Comparison of ENCODE assay signal across 25 mouse cellular contexts in the genomic region with DNA sequence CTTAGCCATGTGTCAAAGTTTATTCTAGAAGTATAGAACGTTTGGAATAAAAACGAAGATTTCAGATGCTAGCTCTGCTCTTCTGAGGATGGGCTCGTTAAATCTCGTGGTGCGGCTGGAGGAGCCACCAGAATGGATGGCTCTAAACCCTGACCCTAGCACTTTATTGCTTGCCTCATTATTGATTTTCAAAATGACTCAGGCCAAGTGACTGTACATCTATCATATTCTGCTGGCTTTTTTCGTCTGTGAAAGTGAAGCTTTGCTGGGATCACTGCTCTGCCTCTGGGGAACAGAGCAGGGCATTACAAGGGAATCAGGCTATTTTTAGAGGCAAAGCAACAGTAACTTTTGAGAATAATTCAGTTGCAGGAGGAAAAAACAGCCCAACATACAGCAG. TPM values are rescaled to one million over a fixed set of nuclear protein-coding genes. Genes with fewer than 3 reads are reported as not detected.
DNase-seq lines count a peak whose midpoint lies in the region; ATAC-seq lines count a peak whose summit lies in the region.
"Had no signal": no experiment of that assay in that cellular context is flagged by ENCODE, and none has a peak within 500 bp of the region (broad histone marks: within the 10 kb centered on the region; RNA-seq: fewer than 3 reads in every experiment).

No protein-coding gene starts in this region.

- H3K4me1 ChIP-seq in heart, embryonic 12.5 days (replicated peaks) = peaks cover 39% of the 10 kb centered on the region
- no peaks in the 10 kb centered on the region for H3K4me1 ChIP-seq in midbrain, embryonic 11.5 days (ENCODE audit: control insufficient read depth, insufficient read depth, low read length)
- H3K4me1 ChIP-seq in midbrain, embryonic 16.5 days (ENCODE audit: control insufficient read depth, insufficient read depth, low read length) = peaks cover 5% of the 10 kb centered on the region; the same call in 1 of the 2 replicates
- H3K4me1 ChIP-seq: forebrain, embryonic 10.5 days; midbrain, embryonic 15.5 days had no signal

- ATAC-seq in heart, embryonic 12.5 days (ENCODE audit: insufficient number of reproducible peaks, low FRiP score) = no peak
- no peak for ATAC-seq in midbrain, embryonic 11.5 days (ENCODE audit: low FRiP score)
- no peak for ATAC-seq in midbrain, embryonic 16.5 days
- ATAC-seq: activated CD4-positive, CD25-positive, alpha-beta regulatory T cell, adult 4 months; hindbrain, embryonic 16.5 days; midbrain, embryonic 15.5 days had no signal

- no peak overlapping the region for H3K4me3 ChIP-seq in heart, embryonic 12.5 days
- H3K4me3 ChIP-seq in midbrain, embryonic 11.5 days (ENCODE audit: low read depth, low read length) = no peak overlapping the region
- H3K4me3 ChIP-seq in midbrain, embryonic 16.5 days (ENCODE audit: low read depth, low read length) = no peak overlapping the region
- H3K4me3 ChIP-seq: forebrain, embryonic 10.5 days; megakaryocyte, embryonic 14.5 days; midbrain, embryonic 15.5 days had no signal

- peak; percentile 38 for DNase-seq in adrenal gland, adult 2 months
- no peak for DNase-seq in adrenal gland, adult 18-20 months (ENCODE audit: low spot score in 2 of 2)
- no peak for DNase-seq in heart, postnatal 36 days
- peak; percentile 81 for DNase-seq in midbrain, embryonic 11.5 days (ENCODE audit: low spot score, missing footprints)
- DNase-seq in cerebellum, adult 9-10 months = no peak
- no peak for DNase-seq in right cerebral cortex, adult 18-20 months
- DNase-seq: adrenal gland, postnatal 36 days; cerebellum, adult 18-20 months; cerebellum, postnatal 36 days; gastrocnemius, postnatal 10 days; kidney, adult 18-20 months; kidney, postnatal 14 days; left cerebral cortex, postnatal 4 days; lung, adult 18-20 months; lung, postnatal 14 days; right cerebral cortex, postnatal 4 days; thymus, postnatal 14 days had no signal

- H3K9me3 ChIP-seq in heart, embryonic 12.5 days (replicated peaks) = no peaks in the 10 kb centered on the region
- no peaks in the 10 kb centered on the region for H3K9me3 ChIP-seq in midbrain, embryonic 11.5 days (ENCODE audit: control insufficient read depth, low read length)
- no peaks in the 10 kb centered on the region for H3K9me3 ChIP-seq in midbrain, embryonic 16.5 days (replicated peaks; ENCODE audit: control insufficient read depth, low read length, poor library complexity, severe bottlenecking)
- H3K9me3 ChIP-seq: forebrain, embryonic 10.5 days; megakaryocyte, embryonic 14.5 days; midbrain, embryonic 15.5 days had no signal

- H3K4me2 ChIP-seq in heart, embryonic 12.5 days = peak overlapping the region; percentile 25
- no peak overlapping the region for H3K4me2 ChIP-seq in midbrain, embryonic 11.5 days
- H3K4me2 ChIP-seq in midbrain, embryonic 16.5 days (ENCODE audit: low read length) = no peak overlapping the region
- H3K4me2 ChIP-seq: liver, embryonic 11.5 days; midbrain, embryonic 15.5 days had no signal

- intact Hi-C loops in heart, postnatal 36 days (cut with DNase I) = no loop called here

- H3K27ac ChIP-seq in heart, embryonic 12.5 days (ENCODE audit: poor library complexity, severe bottlenecking) = peak overlapping the region; percentile 67
- no peak overlapping the region for H3K27ac ChIP-seq in midbrain, embryonic 11.5 days (ENCODE audit: low read depth, low read length)
- no peak overlapping the region for H3K27ac ChIP-seq in midbrain, embryonic 16.5 days (ENCODE audit: low read length)
- H3K27ac ChIP-seq: forebrain, embryonic 10.5 days; midbrain, embryonic 15.5 days had no signal

- no peaks in the 10 kb centered on the region for H3K36me3 ChIP-seq in heart, embryonic 12.5 days
- H3K36me3 ChIP-seq in midbrain, embryonic 11.5 days (ENCODE audit: control insufficient read depth, insufficient read depth, low read length) = no peaks in the 10 kb centered on the region
- H3K36me3 ChIP-seq in midbrain, embryonic 16.5 days (ENCODE audit: control insufficient read depth, insufficient read depth, low read length) = no peaks in the 10 kb centered on the region
- H3K36me3 ChIP-seq: forebrain, embryonic 10.5 days; midbrain, embryonic 15.5 days had no signal

- H3K27me3 ChIP-seq in heart, embryonic 12.5 days (replicated peaks) = no peaks in the 10 kb centered on the region
- no peaks in the 10 kb centered on the region for H3K27me3 ChIP-seq in midbrain, embryonic 11.5 days (ENCODE audit: control insufficient read depth, insufficient read depth, low read length)
- H3K27me3 ChIP-seq in midbrain, embryonic 16.5 days (ENCODE audit: control insufficient read depth, insufficient read depth, low read depth, low read length) = no peaks in the 10 kb centered on the region
- H3K27me3 ChIP-seq: megakaryocyte, embryonic 14.5 days; midbrain, embryonic 15.5 days had no signal

- no peak overlapping the region for H3K9ac ChIP-seq in heart, embryonic 12.5 days
- H3K9ac ChIP-seq in midbrain, embryonic 11.5 days (ENCODE audit: low read length) = no peak overlapping the region
- no peak overlapping the region for H3K9ac ChIP-seq in midbrain, embryonic 16.5 days (ENCODE audit: low read depth, low read length)
- H3K9ac ChIP-seq: midbrain, embryonic 15.5 days had no signal

- WGBS in heart, embryonic 12.5 days = 57% methylated on average over 6 of the region's 6 CpGs
- 81% methylated on average over 6 of the region's 6 CpGs for WGBS in midbrain, embryonic 11.5 days
- WGBS in midbrain, embryonic 16.5 days = 66% methylated on average over 6 of the region's 6 CpGs

RNA-seq across cellular contexts. Expression of gene Hivep2, which starts 10.4 kb away (rescaled TPM):
- total RNA-seq in adrenal gland, adult 2 months (2021) = 10 to 100 TPM; 27.9 to 46.0 TPM
- 4.8 and 5.5 TPM in 2 replicates for polyA plus RNA-seq in adrenal gland, adult 2 months (2012; rRNA removed)
- 10 to 100 TPM; 24.1 to 35.6 TPM for total RNA-seq in adrenal gland, adult 18-20 months (2021)
- 5.3 and 5.8 TPM in 2 replicates for polyA plus RNA-seq in heart, embryonic 12.5 days (2016; fragmentation: Nextera tagmentation; extraction: Ambion mirVana)
- 10 to 100 TPM; 23.5 to 25.2 TPM for total RNA-seq in heart, postnatal 36 days (2021)
- polyA plus RNA-seq in midbrain, embryonic 11.5 days (2014; fragmentation: Nextera tagmentation; extraction: Ambion mirVana) = 5.4 and 6.5 TPM in 2 replicates
- polyA plus RNA-seq in midbrain, embryonic 16.5 days (2015; fragmentation: Nextera tagmentation; extraction: Ambion mirVana) = 10.7 and 11.0 TPM in 2 replicates

Comparison
In these comparisons a context has a peak if more than half of its experiments do, and no peak if none do; other contexts are left out.
1. DNase-seq: peak in adrenal gland, adult 2 months (single experiment) and midbrain, embryonic 11.5 days (single experiment); none in adrenal gland, adult 18-20 months (0 of 2), heart, postnatal 36 days (0 of 2), cerebellum, adult 9-10 months (single experiment) and right cerebral cortex, adult 18-20 months (single experiment).